Mouse (Mus musculus) midbrain, embryonic 11.5 days (tissue): ENCODE results near the gene Vpreb3. TPM values are rescaled to one million over a fixed set of nuclear protein-coding genes. Genes with fewer than 3 reads are reported as not detected.
A peak's percentile ranks its signal among the peaks of the same experiment; 100 is the strongest.
"Not testable (repeated sequence)": the region's sequence is repeated elsewhere in the genome, so short reads cannot be mapped to it uniquely, and the experiment has no call there.

Experiments used
- ATAC-seq: fragments of 200-750 bp; cut with Nextera tagmentation; 2 replicates; pipeline ENCODE4 v1.8.0; 2017; ENCODE audit warnings: moderate TSS enrichment, moderate library complexity; ENCODE audit not compliant: low FRiP score
- DNase-seq: peaks from one replicate; pipeline ENCODE4 v3.0.0; 2015; ENCODE audit warnings: low spot score; ENCODE audit errors: missing footprints
- H3K27ac ChIP-seq: fragments of 300-500 bp; sonication (generic); 2 replicates; pipeline ENCODE4 v1.5.1; 2014; ENCODE audit warnings: low read depth, low read length
- H3K27me3 ChIP-seq: fragments of 300-500 bp; sonication (generic); 2 replicates; pipeline ENCODE4 v1.6.1; 2014; ENCODE audit warnings: mild to moderate bottlenecking, low read length, moderate library complexity, mixed read lengths; ENCODE audit not compliant: control insufficient read depth, insufficient read depth
- H3K36me3 ChIP-seq: fragments of 300-500 bp; sonication (generic); 2 replicates; pipeline ENCODE4 v1.6.1; 2014; ENCODE audit warnings: mild to moderate bottlenecking, low read length, moderate library complexity, mixed read lengths; ENCODE audit not compliant: control insufficient read depth, insufficient read depth
- H3K4me1 ChIP-seq: fragments of 300-500 bp; sonication (generic); 2 replicates; pipeline ENCODE4 v1.6.1; 2014; ENCODE audit warnings: low read length; ENCODE audit not compliant: control insufficient read depth, insufficient read depth
- H3K4me2 ChIP-seq: fragments of 300-500 bp; sonication (generic); 2 replicates; pipeline ENCODE4 v1.6.1; 2014; ENCODE audit warnings: mild to moderate bottlenecking, moderate library complexity
- H3K4me3 ChIP-seq: fragments of 300-500 bp; sonication (generic); 2 replicates; pipeline ENCODE4 v1.5.1; 2014; ENCODE audit warnings: low read depth, low read length
- H3K9ac ChIP-seq: fragments of 300-500 bp; sonication (generic); 2 replicates; pipeline ENCODE4 v1.6.1; 2014; ENCODE audit warnings: low read length
- H3K9me3 ChIP-seq: fragments of 300-500 bp; sonication (generic); 2 replicates; pipeline ENCODE4 v1.6.1; 2016; ENCODE audit warnings: low read length; ENCODE audit not compliant: control insufficient read depth
- WGBS: fragments of 180-500 bp; shearing (Covaris S2); extraction: QIAGEN DNeasy Blood & Tissue Kit; methylation state at CpG from one replicate; pipeline ENCODE4 v1.1.7; 2014; 5-methylcytosine and 5-hydroxymethylcytosine counted together
- polyA plus RNA-seq: library from polyadenylated mRNA; unstranded; fragments of >200 nt; fragmentation: Nextera tagmentation; extraction: Ambion mirVana; gene quantifications from 2 replicates; pipeline ENCODE4 v1.2.1, GENCODE M21; 2014

Vpreb3 gene
- polyA plus RNA-seq, 1 experiment from 2014 or later, result 0.70 TPM

DNA sequence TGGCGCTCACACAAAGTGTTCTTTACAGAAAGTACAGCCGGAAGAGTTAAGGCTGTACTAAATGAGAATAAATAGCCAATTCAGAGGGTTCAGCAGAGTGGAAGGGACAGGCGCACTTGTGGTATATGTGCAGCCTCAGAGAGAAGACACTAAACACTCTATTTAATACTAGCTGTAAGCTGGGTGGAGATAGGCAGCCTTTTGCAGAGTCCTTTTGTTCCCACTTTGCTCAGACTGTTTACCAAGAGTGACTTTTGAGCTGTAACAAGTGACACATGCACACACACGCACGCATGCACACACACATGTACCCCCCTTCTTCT, 35.9 kb downstream of the Vpreb3 start:
- no peak overlapping the region for H3K27ac ChIP-seq
- no peak overlapping the region for H3K4me3 ChIP-seq
- no peaks in the 10 kb centered on the region for H3K9me3 ChIP-seq
- no peaks in the 10 kb centered on the region for H3K36me3 ChIP-seq
- H3K4me1 ChIP-seq, result no peaks in the 10 kb centered on the region
- no peak overlapping the region for H3K4me2 ChIP-seq
- DNase-seq (peak; percentile 72), ATAC-seq (no peak)
- H3K9ac ChIP-seq, result no peak overlapping the region
- H3K27me3 ChIP-seq, result no peaks in the 10 kb centered on the region
- 84% methylated on average over 5 of the region's 5 CpGs for WGBS

DNA sequence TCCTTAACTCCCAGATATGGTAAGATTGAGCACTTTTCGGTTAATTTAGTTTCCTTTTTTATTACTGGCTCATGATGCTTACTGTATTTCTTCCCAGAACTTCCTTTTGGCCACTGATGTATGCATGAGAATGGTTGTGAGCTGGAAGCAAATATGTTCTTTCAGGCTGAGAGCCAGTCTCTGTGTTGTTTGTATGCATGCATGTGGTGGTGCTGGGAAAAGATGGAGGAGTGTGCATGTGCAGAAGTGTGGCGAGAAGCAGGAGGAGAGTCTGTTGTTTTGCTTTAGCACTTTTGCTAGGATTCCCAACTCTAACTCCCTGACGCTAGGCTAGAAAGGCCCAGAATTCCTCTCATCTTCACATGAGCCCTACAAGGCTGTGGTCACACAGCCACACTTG, 36.6 kb downstream of the Vpreb3 start:
- Histone ChIP-seq H3K9ac (no peak overlapping the region), H3K27ac (no peak overlapping the region), H3K36me3 (no peaks in the 10 kb centered on the region), H3K9me3 (no peaks in the 10 kb centered on the region), H3K4me2 (no peak overlapping the region), H3K4me3 (no peak overlapping the region), H3K4me1 (no peaks in the 10 kb centered on the region), H3K27me3 (no peaks in the 10 kb centered on the region)
- ATAC-seq (no peak), DNase-seq (peak; percentile 54)
- 89% methylated on average over 3 of the region's 3 CpGs for WGBS

DNA sequence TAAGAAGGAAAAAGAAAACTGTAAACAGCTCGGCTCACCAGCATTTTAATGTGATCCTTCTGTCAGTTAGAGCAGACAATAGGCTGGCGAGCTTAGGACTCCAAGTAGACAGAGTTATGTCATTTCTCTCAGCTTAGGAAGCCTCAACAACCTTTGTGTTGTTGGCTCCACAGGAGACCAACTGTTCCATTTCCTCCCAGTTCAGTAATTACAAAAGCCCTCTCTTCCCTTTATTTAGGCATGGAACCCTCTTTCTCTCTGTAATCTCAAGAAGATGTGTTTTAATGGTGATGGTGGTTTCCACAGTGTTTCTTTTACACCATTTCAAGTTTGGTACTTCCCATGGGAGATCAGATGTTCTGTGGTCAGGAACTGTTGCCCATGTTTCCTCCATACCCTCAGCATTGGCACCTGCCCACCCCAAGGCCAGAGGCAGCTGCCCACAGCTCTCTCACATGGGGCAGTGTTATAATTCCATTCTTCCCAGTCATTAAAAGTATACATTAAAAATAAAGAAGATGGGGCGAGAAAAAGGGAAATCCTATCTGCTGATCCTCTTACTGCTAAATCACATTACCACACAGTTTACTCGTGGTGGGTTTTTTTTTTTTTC, 47.7 kb downstream of the Vpreb3 start:
- WGBS, result 65% methylated on average over 4 of the region's 4 CpGs
- H3K9ac ChIP-seq, result no peak overlapping the region
- no peaks in the 10 kb centered on the region for H3K9me3 ChIP-seq
- H3K27me3 ChIP-seq, result no peaks in the 10 kb centered on the region
- no peak overlapping the region for H3K27ac ChIP-seq
- no peak for ATAC-seq
- no peaks in the 10 kb centered on the region for H3K36me3 ChIP-seq
- no peaks in the 10 kb centered on the region for H3K4me1 ChIP-seq
- DNase-seq, result no peak
- no peak overlapping the region for H3K4me2 ChIP-seq
- H3K4me3 ChIP-seq, result no peak overlapping the region

DNA sequence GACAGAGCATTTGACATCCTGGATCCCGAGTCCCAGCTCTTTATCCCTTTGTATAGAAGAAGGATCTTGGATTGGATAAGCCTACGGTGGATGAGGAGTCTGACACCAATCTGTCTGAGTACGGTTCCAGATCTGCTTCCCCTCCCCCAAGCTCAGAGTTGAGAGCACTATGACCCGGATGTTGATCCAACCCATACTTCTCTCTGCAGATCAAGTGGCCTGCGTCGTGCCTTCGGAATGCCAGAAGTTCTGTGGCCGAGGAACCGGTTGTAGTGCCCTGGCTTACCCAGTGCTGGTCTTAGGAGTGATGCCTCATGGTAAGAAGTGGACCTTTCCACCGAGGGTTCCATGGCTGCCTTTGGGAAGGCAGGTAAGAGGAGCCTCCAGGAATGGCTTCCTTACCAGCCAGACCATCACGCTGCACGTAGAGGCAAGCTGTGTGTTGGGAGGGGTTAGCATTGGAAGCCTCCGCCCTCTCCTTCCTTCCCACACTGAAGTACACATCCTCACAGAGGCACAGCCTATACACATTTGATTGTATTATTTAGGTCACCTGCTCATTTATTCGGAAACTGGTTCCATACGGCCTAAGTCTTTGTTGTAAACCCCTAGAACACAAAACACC, 50.9 kb downstream of the Vpreb3 start:
- no peaks in the 10 kb centered on the region; the same call in 1 of the 2 replicates for H3K27me3 ChIP-seq
- ATAC-seq, result no peak

DNA sequence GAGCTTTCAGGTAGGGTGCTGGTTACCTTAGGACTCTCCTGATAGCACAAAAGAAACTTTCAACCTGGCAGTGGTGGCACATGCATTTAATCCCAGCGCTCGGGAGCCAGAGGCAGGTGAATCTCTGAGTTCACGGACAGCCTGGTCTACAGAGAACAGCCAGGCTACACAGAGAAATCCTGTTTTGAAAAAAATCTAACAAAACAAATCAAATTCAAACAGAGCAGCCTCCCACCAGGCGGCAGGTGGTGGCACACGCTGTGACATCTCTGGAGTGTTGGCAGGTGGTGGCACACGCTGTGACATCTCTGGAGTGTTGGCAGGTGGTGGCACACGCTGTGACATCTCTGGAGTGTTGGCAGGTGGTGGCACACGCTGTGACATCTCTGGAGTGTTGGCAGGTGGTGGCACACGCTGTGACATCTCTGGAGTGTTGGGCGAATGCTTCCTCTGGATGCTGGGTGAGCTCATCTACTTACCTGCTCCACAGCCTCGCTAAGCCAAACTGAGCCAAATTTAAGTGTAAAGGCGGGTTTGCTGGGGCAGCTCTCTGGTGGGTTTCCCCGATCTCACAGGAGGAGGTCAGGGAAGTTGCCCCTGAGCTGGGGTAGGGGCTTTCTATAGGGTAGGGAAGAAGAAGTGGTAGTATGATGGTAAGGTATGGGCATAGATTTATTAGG, 51.8 kb downstream of the Vpreb3 start:
- not testable (repeated sequence) for H3K9ac ChIP-seq, DNase-seq, H3K9me3 ChIP-seq, H3K27ac ChIP-seq, H3K4me2 ChIP-seq, H3K4me1 ChIP-seq, ATAC-seq, H3K36me3 ChIP-seq, H3K27me3 ChIP-seq, H3K4me3 ChIP-seq
- 76% methylated on average over 12 of the region's 13 CpGs for WGBS

More for the DNA sequence above, 50.9 kb downstream of the Vpreb3 start:
- no peak for DNase-seq
- Histone ChIP-seq H3K4me3 (no peak overlapping the region), H3K9ac (no peak overlapping the region), H3K36me3 (no peaks in the 10 kb centered on the region), H3K9me3 (no peaks in the 10 kb centered on the region), H3K4me2 (no peak overlapping the region), H3K27ac (no peak overlapping the region), H3K4me1 (no peaks in the 10 kb centered on the region)
- WGBS, result 89% methylated on average over 15 of the region's 15 CpGs

DNA sequence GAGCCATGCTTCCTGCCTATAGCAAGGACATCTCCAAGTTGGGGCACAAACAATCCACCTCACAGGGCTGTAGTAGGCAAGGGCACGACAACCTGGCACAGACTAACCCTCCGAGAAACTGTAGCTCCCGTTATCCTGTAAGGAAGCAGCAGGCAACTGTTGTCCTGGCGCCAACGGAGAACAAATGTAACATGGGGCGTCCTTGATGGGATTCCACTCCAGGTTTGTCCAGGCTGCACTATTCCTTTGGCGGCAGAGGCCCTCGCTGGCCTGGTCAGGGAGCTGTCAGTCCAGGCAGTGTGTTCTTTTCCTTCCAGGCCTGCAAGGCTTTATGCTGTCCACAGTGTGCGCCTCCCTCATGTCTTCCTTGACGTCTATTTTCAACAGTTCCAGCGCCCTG, 52.6 kb downstream of the Vpreb3 start:
- Histone ChIP-seq H3K36me3 (no peaks in the 10 kb centered on the region), H3K27me3 (no peaks in the 10 kb centered on the region; the same call in 1 of the 2 replicates), H3K4me1 (no peaks in the 10 kb centered on the region), H3K9me3 (no peaks in the 10 kb centered on the region), H3K9ac (no peak overlapping the region), H3K27ac (no peak overlapping the region), H3K4me3 (no peak overlapping the region), H3K4me2 (no peak overlapping the region)
- ATAC-seq (no peak), DNase-seq (no peak)
- WGBS, result 92% methylated on average over 11 of the region's 11 CpGs

DNA sequence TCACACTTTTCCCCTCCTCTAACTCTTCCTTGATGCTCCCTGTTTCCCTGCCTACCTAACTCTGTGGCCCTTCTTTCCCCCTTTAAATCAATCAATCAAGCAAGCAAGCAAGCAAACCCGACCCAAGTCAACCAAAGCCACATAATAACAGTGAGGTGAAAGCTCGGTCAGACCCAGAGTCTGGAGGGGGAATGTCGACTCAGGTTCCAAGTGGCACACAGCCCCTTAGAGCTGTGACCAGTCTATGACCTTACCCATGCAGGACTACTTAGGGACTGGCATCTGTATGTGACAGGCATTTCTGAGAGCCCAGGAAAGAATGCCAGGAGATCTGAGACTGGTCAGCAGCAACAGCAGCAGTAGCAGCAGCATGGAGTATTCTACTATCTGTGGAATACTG, 53.5 kb downstream of the Vpreb3 start:
- no peaks in the 10 kb centered on the region for H3K4me1 ChIP-seq
- no peak overlapping the region for H3K4me2 ChIP-seq
- H3K9me3 ChIP-seq, result no peaks in the 10 kb centered on the region
- DNase-seq (no peak), ATAC-seq (no peak)
- no peaks in the 10 kb centered on the region for H3K36me3 ChIP-seq
- 70% methylated on average over 3 of the region's 3 CpGs for WGBS
- no peak overlapping the region for H3K4me3 ChIP-seq
- H3K27me3 ChIP-seq, result no peaks in the 10 kb centered on the region; the same call in 1 of the 2 replicates
- H3K9ac ChIP-seq, result no peak overlapping the region
- H3K27ac ChIP-seq, result no peak overlapping the region

Other genes with a start within 250 kb of the Vpreb3 start
- gene Cabin1, start 178.7 kb upstream of the Vpreb3 start, polyA plus RNA-seq, result 28.7 and 31.6 TPM in 2 replicates
- 89.8 and 94.7 TPM in 2 replicates for gene Ddt, start 169.6 kb upstream of the Vpreb3 start, polyA plus RNA-seq
- gene Gm20441, start 162.1 kb upstream of the Vpreb3 start, polyA plus RNA-seq, result not detected in 2 replicates
- gene Gstt3, start 161.6 kb upstream of the Vpreb3 start, polyA plus RNA-seq, result 1.0 and 1.2 TPM in 2 replicates
- 4.9 and 6.1 TPM in 2 replicates for gene Gstt1, start 144.5 kb upstream of the Vpreb3 start, polyA plus RNA-seq
- not detected in 2 replicates for gene Gstt4, start 120.5 kb upstream of the Vpreb3 start, polyA plus RNA-seq
- gene Gstt2, start 105.6 kb upstream of the Vpreb3 start, polyA plus RNA-seq, result 6.3 and 8.4 TPM in 2 replicates
- gene Mif, start 82.8 kb upstream of the Vpreb3 start, polyA plus RNA-seq, result 1,631 and 1,834 TPM in 2 replicates
- 0.62 and 1.6 TPM in 2 replicates for gene Derl3, start 49.6 kb upstream of the Vpreb3 start, polyA plus RNA-seq
- 268 and 274 TPM in 2 replicates for gene Smarcb1, start 21.4 kb upstream of the Vpreb3 start, polyA plus RNA-seq
- 5.5 and 6.4 TPM in 2 replicates for gene Chchd10, start 9.9 kb upstream of the Vpreb3 start, polyA plus RNA-seq
- 33.6 and 34.6 TPM in 2 replicates for gene Mmp11, start 6.6 kb upstream of the Vpreb3 start, polyA plus RNA-seq
- gene Gm867, start 2.4 kb upstream of the Vpreb3 start, polyA plus RNA-seq, result 0.48 and 1.5 TPM in 2 replicates
- gene Gm5134, start 11.5 kb downstream of the Vpreb3 start, polyA plus RNA-seq, result 0.06 and 0.11 TPM in 2 replicates
- gene Zfp280b, start 89.6 kb downstream of the Vpreb3 start, polyA plus RNA-seq, result 33.2 and 34.3 TPM in 2 replicates
- gene Slc5a4b, start 167.9 kb downstream of the Vpreb3 start, polyA plus RNA-seq, result not detected in 2 replicates
- not detected in 2 replicates for gene Slc5a4a, start 204.4 kb downstream of the Vpreb3 start, polyA plus RNA-seq